Mouse (Mus musculus) central nervous system, embryonic 11.5 days (tissue): Measurements from ENCODE around the gene Prr15. TPM values are rescaled to one million over a fixed set of nuclear protein-coding genes. Genes with fewer than 3 reads are reported as not detected.

Source experiments
- polyA plus RNA-seq: library from polyadenylated mRNA; depleted of rRNA; stranded (reverse); fragments of >200 nt; gene quantifications from 2 replicates; pipeline ENCODE4 v1.2.3, GENCODE M21; 2012; rRNA removed

Prr15 gene
- polyA plus RNA-seq, result 2.5 and 4.2 TPM in 2 replicates

GRCm38 (mm10) chr6:54325246-54325885 is at the start of gene Prr15:
Prr15 (plus strand) TSS chr6:54325835.

Other genes with a start within 250 kb of the Prr15 start
- 1.8 and 2.5 TPM in 2 replicates for gene Wipf3, start 103.8 kb downstream of the Prr15 start, polyA plus RNA-seq
- 37.2 and 42.1 TPM in 2 replicates for gene Scrn1, start 240.7 kb downstream of the Prr15 start, polyA plus RNA-seq